Mouse (Mus musculus) small intestine, adult 2 months (tissue): ENCODE measurements around the gene Cdkn1b. TPM values are rescaled to one million over a fixed set of nuclear protein-coding genes. Genes with fewer than 3 reads are reported as not detected.
A peak's percentile ranks its signal among the peaks of the same experiment; 100 is the strongest.

Experiments
- H3K27ac ChIP-seq: fragments of 200-500 bp; 2 replicates; pipeline ENCODE4 v1.5.1; 2012; ENCODE audit warnings: low read depth, low read length, control low read depth, inconsistent platforms; ENCODE audit not compliant: insufficient read depth
- H3K27me3 ChIP-seq: fragments of 200-500 bp; 2 replicates; pipeline ENCODE4 v1.6.1; 2012; ENCODE audit warnings: mild to moderate bottlenecking, moderate library complexity, low read length, inconsistent platforms; ENCODE audit not compliant: control insufficient read depth, insufficient read depth
- H3K36me3 ChIP-seq: fragments of 200-500 bp; 2 replicates; pipeline ENCODE4 v1.6.1; 2012; ENCODE audit warnings: mild to moderate bottlenecking, low read length, control low read depth, inconsistent platforms; ENCODE audit not compliant: control insufficient read depth, insufficient read depth
- H3K4me1 ChIP-seq: fragments of 200-500 bp; 2 replicates; pipeline ENCODE4 v1.6.1; 2012; ENCODE audit warnings: low read length, inconsistent platforms, mixed read lengths; ENCODE audit not compliant: control insufficient read depth, insufficient read depth, insufficient read length
- H3K4me3 ChIP-seq: fragments of 200-500 bp; 2 replicates; pipeline ENCODE4 v1.5.1; 2012; ENCODE audit warnings: low read depth, mild to moderate bottlenecking, control low read depth, inconsistent platforms, low read length, moderate library complexity
- CTCF ChIP-seq: fragments of 200-500 bp; IDR thresholded peaks from 2 replicates; pipeline ENCODE4 v1.5.1; 2012; ENCODE audit warnings: low read depth, mild to moderate bottlenecking, control low read depth, inconsistent platforms, low read length, moderate library complexity, mixed read lengths; ENCODE audit not compliant: insufficient replicate concordance, insufficient read length; ENCODE audit errors: extremely low read depth
- POLR2A ChIP-seq: fragments of 200-500 bp; IDR thresholded peaks from 2 replicates; pipeline ENCODE4 v1.6.1; 2012; ENCODE audit warnings: low read depth, mild to moderate bottlenecking, control low read depth, inconsistent platforms, low read length, moderate library complexity
- WGBS: fragments of 180-500 bp; shearing (Covaris S2); methylation state at CpG from one replicate; pipeline ENCODE4 v1.1.7; 2018; 5-methylcytosine and 5-hydroxymethylcytosine counted together
- polyA plus RNA-seq: library from polyadenylated mRNA; depleted of rRNA; stranded (reverse); fragments of >200 nt; gene quantifications from 2 replicates; pipeline ENCODE4 v1.2.3, GENCODE M21; 2012

Cdkn1b gene
- polyA plus RNA-seq, 1 experiment = 16.3 TPM

- no peak for TF ChIP-seq CTCF
- TF ChIP-seq POLR2A = no peak
- 86% methylated on average over 2 of the region's 2 CpGs for WGBS
- no peak overlapping the region for H3K4me3 ChIP-seq
- no peaks in the 10 kb centered on the region for H3K4me1 ChIP-seq
- H3K27ac ChIP-seq = no peak overlapping the region
- no peaks in the 10 kb centered on the region for H3K27me3 ChIP-seq
- peaks cover 1% of the 10 kb centered on the region; the same call in 1 of the 2 replicates for H3K36me3 ChIP-seq
Observed at GRCm38 (mm10) chr6:134880046-134880445, 40.2 kb upstream of the Cdkn1b start.

GRCm38 (mm10) chr6:134883661-134884060 lies 36.5 kb upstream of the Cdkn1b start:
- TF ChIP-seq CTCF (no peak), POLR2A (no peak)
- Histone ChIP-seq H3K4me3 (no peak overlapping the region), H3K4me1 (no peaks in the 10 kb centered on the region), H3K27me3 (no peaks in the 10 kb centered on the region), H3K36me3 (peaks cover 1% of the 10 kb centered on the region), H3K27ac (no peak overlapping the region)
- WGBS = 79% methylated on average over 4 of the region's 4 CpGs

- Histone ChIP-seq H3K27me3 (no peaks in the 10 kb centered on the region), H3K4me1 (no peaks in the 10 kb centered on the region), H3K36me3 (peaks cover 1% of the 10 kb centered on the region), H3K4me3 (no peak overlapping the region), H3K27ac (no peak overlapping the region)
- 96% methylated on average over 2 of the region's 2 CpGs for WGBS
- TF ChIP-seq POLR2A (no peak), CTCF (no peak)
Observed at GRCm38 (mm10) chr6:134885515-134885914, 34.7 kb upstream of the Cdkn1b start.

- Histone ChIP-seq H3K36me3 (peaks cover 1% of the 10 kb centered on the region), H3K27me3 (no peaks in the 10 kb centered on the region), H3K4me3 (no peak overlapping the region), H3K27ac (no peak overlapping the region), H3K4me1 (no peaks in the 10 kb centered on the region)
- TF ChIP-seq POLR2A (no peak), CTCF (no peak)
- 90% methylated on average over 8 of the region's 8 CpGs for WGBS
Observed at GRCm38 (mm10) chr6:134886475-134886874, 33.7 kb upstream of the Cdkn1b start.

GRCm38 (mm10) chr6:134887008-134887407 lies 33.2 kb upstream of the Cdkn1b start:
- H3K4me1 ChIP-seq = no peaks in the 10 kb centered on the region
- H3K27ac ChIP-seq = no peak overlapping the region
- WGBS = 75% methylated on average over 5 of the region's 5 CpGs
- H3K27me3 ChIP-seq = no peaks in the 10 kb centered on the region
- no peak overlapping the region for H3K4me3 ChIP-seq
- TF ChIP-seq CTCF (no peak), POLR2A (no peak)
- H3K36me3 ChIP-seq = peaks cover 1% of the 10 kb centered on the region

GRCm38 (mm10) chr6:134887711-134888449 lies 32.3 kb upstream of the Cdkn1b start:
- peaks cover 1% of the 10 kb centered on the region for H3K36me3 ChIP-seq
- H3K27ac ChIP-seq = no peak overlapping the region
- no peak for TF ChIP-seq POLR2A
- WGBS = 54% methylated on average over 10 of the region's 10 CpGs
- H3K27me3 ChIP-seq = no peaks in the 10 kb centered on the region
- peak overlapping the region; percentile 28; the same call in 1 of the 2 replicates for H3K4me3 ChIP-seq
- no peaks in the 10 kb centered on the region for H3K4me1 ChIP-seq

- 51% methylated on average over 4 of the region's 4 CpGs for WGBS
- H3K4me3 ChIP-seq = no peak overlapping the region
Observed at GRCm38 (mm10) chr6:134888563-134889017, 31.6 kb upstream of the Cdkn1b start.

More at GRCm38 (mm10) chr6:134888563-134889017, 31.6 kb upstream of the Cdkn1b start:
- Histone ChIP-seq H3K4me1 (no peaks in the 10 kb centered on the region), H3K36me3 (peaks cover 1% of the 10 kb centered on the region), H3K27ac (no peak overlapping the region), H3K27me3 (no peaks in the 10 kb centered on the region)
- TF ChIP-seq CTCF (no peak), POLR2A (no peak)
